Mouse (Mus musculus) cerebellum, adult 2 months (tissue): ENCODE data around the gene Plet1.

Experiments
- CTCF ChIP-seq: fragments of 200-500 bp; IDR thresholded peaks from 2 replicates; pipeline ENCODE4 v1.5.1; 2011; ENCODE audit warnings: low read depth, mild to moderate bottlenecking, control low read depth, low read length, moderate library complexity, borderline replicate concordance; ENCODE audit not compliant: insufficient read depth
- POLR2A ChIP-seq: fragments of 200-500 bp; IDR thresholded peaks from 2 replicates; pipeline ENCODE4 v1.6.1; 2011; ENCODE audit warnings: low read length, control low read depth, borderline replicate concordance; ENCODE audit not compliant: insufficient read depth

GRCm38 (mm10) chr9:50530890-50531289 lies 36.6 kb downstream of the Plet1 start:
- 0 out of 2 replicates have a peak, but pooled peaks have one; percentile 10 for TF ChIP-seq CTCF
- TF ChIP-seq POLR2A, result no peak
